Mouse (Mus musculus) forebrain, embryonic 14.5 days (tissue): Measurements from ENCODE around the gene Igfbp2. TPM values are rescaled to one million over a fixed set of nuclear protein-coding genes. Genes with fewer than 3 reads are reported as not detected.

Experiments used
- ATAC-seq: fragments of 200-750 bp; cut with Nextera tagmentation; 2 replicates; pipeline ENCODE4 v1.8.0; 2017; ENCODE audit warnings: mild to moderate bottlenecking, moderate library complexity
- DNase-seq: peaks from one replicate; pipeline ENCODE4 v3.0.0-alpha.2; 2015; ENCODE audit warnings: low spot score
- H3K27ac ChIP-seq: fragments of 300-500 bp; sonication (generic); 2 replicates; pipeline ENCODE4 v1.5.1; 2014; ENCODE audit warnings: low read depth, mild to moderate bottlenecking, control low read depth, low read length, moderate library complexity
- H3K27me3 ChIP-seq: fragments of 300-500 bp; sonication (generic); replicated peaks from 2 replicates; pipeline ENCODE4 v1.6.1; 2014; ENCODE audit warnings: low read length, control low read depth, mixed read lengths; ENCODE audit not compliant: control insufficient read depth, insufficient read depth
- H3K36me3 ChIP-seq: fragments of 300-500 bp; sonication (generic); 2 replicates; pipeline ENCODE4 v1.6.1; 2014; ENCODE audit warnings: low read length, control low read depth; ENCODE audit not compliant: control insufficient read depth, insufficient read depth
- H3K4me1 ChIP-seq: fragments of 300-500 bp; sonication (generic); 2 replicates; pipeline ENCODE4 v1.6.1; 2014; ENCODE audit warnings: antibody characterized with exemption, low read length, control low read depth; ENCODE audit not compliant: control insufficient read depth, insufficient read depth
- H3K4me2 ChIP-seq: fragments of 300-500 bp; sonication (generic); 2 replicates; pipeline ENCODE4 v1.6.1; 2014; ENCODE audit warnings: mild to moderate bottlenecking, control low read depth, low read length
- H3K4me3 ChIP-seq: fragments of 300-500 bp; sonication (generic); 2 replicates; pipeline ENCODE4 v1.5.1; 2014; ENCODE audit warnings: low read depth, low read length, control low read depth
- H3K9ac ChIP-seq: fragments of 300-500 bp; sonication (generic); 2 replicates; pipeline ENCODE4 v1.6.1; 2014; ENCODE audit warnings: mild to moderate bottlenecking, low read length, control low read depth, moderate library complexity
- H3K9me3 ChIP-seq: fragments of 300-500 bp; sonication (generic); replicated peaks from 2 replicates; pipeline ENCODE4 v1.6.1; 2016; ENCODE audit warnings: low read length, control low read depth, mixed read lengths; ENCODE audit not compliant: control insufficient read depth
- WGBS: fragments of 180-500 bp; shearing (Covaris S2); extraction: QIAGEN DNeasy Blood & Tissue Kit; methylation state at CpG from one replicate; pipeline ENCODE4 v1.1.7; 2014; 5-methylcytosine and 5-hydroxymethylcytosine counted together
- polyA plus RNA-seq: library from polyadenylated mRNA; unstranded; fragments of >200 nt; fragmentation: Nextera tagmentation; extraction: Ambion mirVana; gene quantifications from 2 replicates; pipeline ENCODE4 v1.2.1, GENCODE M21; 2014

The Igfbp2 gene
- polyA plus RNA-seq, 1 experiment from 2014 or later = 384 TPM

- Histone ChIP-seq H3K4me1 (peaks cover 24% of the 10 kb centered on the region), H3K4me2 (no peak overlapping the region), H3K27ac (no peak overlapping the region), H3K4me3 (no peak overlapping the region), H3K36me3 (no peaks in the 10 kb centered on the region), H3K9me3 (no peaks in the 10 kb centered on the region), H3K9ac (no peak overlapping the region), H3K27me3 (no peaks in the 10 kb centered on the region)
- DNase-seq (no peak), ATAC-seq (no peak)
- WGBS = 93% methylated on average over 3 of the region's 3 CpGs
These were observed 13.2 kb upstream of the Igfbp2 start for GRCm38 (mm10) chr1:72811061-72811460.

GRCm38 (mm10) chr1:72813089-72813638 is 11.1 kb upstream of the Igfbp2 start:
- H3K9me3 ChIP-seq = no peaks in the 10 kb centered on the region
- H3K36me3 ChIP-seq = no peaks in the 10 kb centered on the region
- H3K4me1 ChIP-seq = peaks cover 22% of the 10 kb centered on the region
- 0 out of 2 replicates have a peak overlapping the region, but pooled peaks have one; percentile 13 for H3K9ac ChIP-seq
- H3K4me3 ChIP-seq = no peak overlapping the region
- peak; percentile 16; the same call in 1 of the 2 replicates for ATAC-seq
- H3K27ac ChIP-seq = peak overlapping the region; percentile 46
- DNase-seq = no peak
- WGBS = 21% methylated on average over 5 of the region's 5 CpGs
- no peak overlapping the region for H3K4me2 ChIP-seq
- H3K27me3 ChIP-seq = no peaks in the 10 kb centered on the region

GRCm38 (mm10) chr1:72813639-72814403 is 10.5 kb upstream of the Igfbp2 start:
- Histone ChIP-seq H3K4me1 (peaks cover 22% of the 10 kb centered on the region), H3K27ac (peak overlapping the region; percentile 46), H3K9me3 (no peaks in the 10 kb centered on the region), H3K4me2 (no peak overlapping the region), H3K27me3 (no peaks in the 10 kb centered on the region), H3K9ac (0 out of 2 replicates have a peak overlapping the region, but pooled peaks have one; percentile 13), H3K4me3 (no peak overlapping the region), H3K36me3 (no peaks in the 10 kb centered on the region)
- WGBS = 4% methylated on average over 6 of the region's 6 CpGs
- no peak for DNase-seq
- peak; percentile 33; the same call in 1 of the 2 replicates for ATAC-seq

DNA sequence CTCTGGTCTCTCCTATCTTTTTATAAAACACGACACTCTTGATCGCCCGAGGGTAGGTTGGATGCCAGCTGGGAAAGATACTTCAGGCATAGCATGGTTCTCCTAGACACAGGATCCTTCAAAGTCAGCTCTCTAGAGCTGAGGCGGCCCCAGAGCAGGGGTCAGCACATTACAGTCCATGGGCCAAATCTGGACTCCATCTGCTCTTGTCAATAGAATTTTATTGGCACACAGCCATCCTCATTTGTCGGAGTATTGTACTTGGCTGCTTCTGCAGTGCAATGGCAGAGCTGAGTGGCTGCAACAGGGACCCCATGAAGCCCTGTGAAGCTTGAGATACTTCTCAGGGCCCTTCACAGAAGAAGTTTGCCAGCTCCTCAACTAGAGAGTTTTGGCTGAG is 9.1 kb upstream of the Igfbp2 start:
- Histone ChIP-seq H3K36me3 (no peaks in the 10 kb centered on the region), H3K27me3 (no peaks in the 10 kb centered on the region), H3K4me2 (no peak overlapping the region), H3K4me3 (no peak overlapping the region), H3K9ac (no peak overlapping the region), H3K27ac (no peak overlapping the region), H3K9me3 (no peaks in the 10 kb centered on the region), H3K4me1 (peaks cover 22% of the 10 kb centered on the region)
- ATAC-seq (peak; percentile 35; the same call in 1 of the 2 replicates), DNase-seq (no peak)
- WGBS = 55% methylated on average over 5 of the region's 5 CpGs

- 82% methylated on average over 3 of the region's 3 CpGs for WGBS
- no peaks in the 10 kb centered on the region for H3K9me3 ChIP-seq
- no peak overlapping the region for H3K4me3 ChIP-seq
- DNase-seq = no peak
- no peak overlapping the region for H3K4me2 ChIP-seq
- H3K36me3 ChIP-seq = no peaks in the 10 kb centered on the region
- H3K27ac ChIP-seq = no peak overlapping the region
- ATAC-seq = no peak
- no peak overlapping the region for H3K9ac ChIP-seq
- peaks cover 22% of the 10 kb centered on the region for H3K4me1 ChIP-seq
- no peaks in the 10 kb centered on the region for H3K27me3 ChIP-seq
These were observed 8.7 kb upstream of the Igfbp2 start for GRCm38 (mm10) chr1:72815616-72816015.

DNA sequence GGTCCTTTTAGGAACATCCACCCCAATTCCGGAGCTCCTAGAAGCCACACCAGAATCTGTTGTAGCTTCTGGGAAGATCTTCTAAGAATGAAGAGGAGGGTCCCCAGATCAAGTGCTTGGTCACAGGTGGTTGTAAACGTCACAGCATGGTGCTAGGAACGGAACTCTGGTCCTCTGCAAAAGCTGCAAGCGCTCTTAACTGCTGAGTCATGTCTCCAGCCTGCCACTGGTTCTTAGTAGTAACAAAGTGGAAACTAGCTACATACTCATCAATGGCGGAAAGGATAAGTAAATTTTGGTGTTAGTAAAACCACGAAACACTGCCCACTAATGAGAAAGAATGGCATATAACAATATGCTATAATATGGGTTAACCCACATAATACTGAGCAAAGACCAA is 4.3 kb upstream of the Igfbp2 start:
- no peak overlapping the region for H3K9ac ChIP-seq
- H3K9me3 ChIP-seq = no peaks in the 10 kb centered on the region
- no peak overlapping the region for H3K4me2 ChIP-seq
- no peaks in the 10 kb centered on the region for H3K36me3 ChIP-seq
- no peak overlapping the region for H3K4me3 ChIP-seq
- H3K27ac ChIP-seq = no peak overlapping the region
- H3K4me1 ChIP-seq = peaks cover 7% of the 10 kb centered on the region
- H3K27me3 ChIP-seq = no peaks in the 10 kb centered on the region
- ATAC-seq = no peak
- no peak for DNase-seq
- 93% methylated on average over 6 of the region's 6 CpGs for WGBS

DNA sequence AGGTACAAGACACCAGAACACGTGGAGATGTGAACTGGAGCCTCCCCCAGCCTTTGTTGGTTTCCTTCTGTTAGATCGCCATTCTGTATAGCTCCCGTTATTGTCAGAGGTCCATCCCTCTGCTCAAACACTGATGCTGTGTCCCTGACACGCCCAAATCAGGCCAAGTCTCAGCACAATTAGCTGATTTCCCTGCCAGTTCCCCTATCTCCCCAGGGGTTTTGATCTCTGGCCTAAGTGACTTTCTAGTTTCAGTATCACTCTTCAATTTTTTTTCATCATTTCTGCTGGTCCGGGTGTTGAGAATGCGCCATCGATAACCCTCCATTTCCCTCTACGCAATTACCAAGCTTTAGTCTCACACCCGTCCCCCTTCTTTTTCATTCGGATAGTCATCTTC is 1.4 kb upstream of the Igfbp2 start:
- no peaks in the 10 kb centered on the region for H3K27me3 ChIP-seq
- DNase-seq = no peak
- no peak overlapping the region for H3K4me2 ChIP-seq
- WGBS = 38% methylated on average over 10 of the region's 10 CpGs
- peaks cover 14% of the 10 kb centered on the region for H3K4me1 ChIP-seq
- H3K9me3 ChIP-seq = no peaks in the 10 kb centered on the region
- H3K27ac ChIP-seq = no peak overlapping the region
- no peak overlapping the region for H3K9ac ChIP-seq
- ATAC-seq = no peak
- no peaks in the 10 kb centered on the region for H3K36me3 ChIP-seq
- no peak overlapping the region for H3K4me3 ChIP-seq

DNA sequence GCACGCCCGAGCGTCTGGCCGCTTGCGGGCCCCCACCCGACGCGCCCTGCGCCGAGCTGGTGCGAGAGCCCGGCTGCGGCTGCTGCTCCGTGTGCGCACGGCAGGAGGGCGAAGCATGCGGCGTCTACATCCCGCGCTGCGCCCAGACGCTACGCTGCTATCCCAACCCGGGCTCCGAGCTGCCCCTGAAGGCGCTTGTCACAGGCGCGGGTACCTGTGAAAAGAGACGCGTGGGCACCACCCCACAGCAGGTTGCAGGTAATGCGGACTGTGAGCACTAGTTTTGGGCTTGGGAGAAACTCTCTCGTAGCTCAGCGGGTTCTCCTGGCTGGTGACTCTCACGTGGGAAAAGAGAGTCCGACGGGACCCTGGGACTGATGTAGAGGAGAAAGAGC is 401 bp downstream of the Igfbp2 start:
- peak overlapping the region; percentile 88 for H3K4me2 ChIP-seq
- H3K4me1 ChIP-seq = peaks cover 19% of the 10 kb centered on the region
- peak overlapping the region; percentile 78 for H3K4me3 ChIP-seq
- peak overlapping the region; percentile 84 for H3K27ac ChIP-seq
- H3K9me3 ChIP-seq = no peaks in the 10 kb centered on the region
- under 1% methylated on average over 37 of the region's 37 CpGs for WGBS
- H3K27me3 ChIP-seq = no peaks in the 10 kb centered on the region
- H3K9ac ChIP-seq = peak overlapping the region; percentile 91
- DNase-seq (no peak), ATAC-seq (peak; percentile 60)
- H3K36me3 ChIP-seq = no peaks in the 10 kb centered on the region

- WGBS = under 1% methylated on average over 20 of the region's 20 CpGs
- Histone ChIP-seq H3K9me3 (no peaks in the 10 kb centered on the region), H3K9ac (peak overlapping the region; percentile 91), H3K36me3 (peaks cover 5% of the 10 kb centered on the region; the same call in 1 of the 2 replicates), H3K27me3 (no peaks in the 10 kb centered on the region), H3K27ac (peak overlapping the region; percentile 84; the same call in 1 of the 2 replicates), H3K4me3 (peak overlapping the region; percentile 78), H3K4me1 (peaks cover 19% of the 10 kb centered on the region), H3K4me2 (peak overlapping the region; percentile 88)
- DNase-seq (no peak), ATAC-seq (no peak)
These were observed 983 bp downstream of the Igfbp2 start for GRCm38 (mm10) chr1:72825286-72825685.
